Mouse (Mus musculus) heart, adult 2 months (tissue): ENCODE measurements around the gene Mtch2.

Experiments used
- EP300 ChIP-seq: fragments of 200-500 bp; IDR thresholded peaks from 2 replicates; pipeline ENCODE4 v1.6.1; 2011; ENCODE audit warnings: low read depth, low read length, control low read depth; ENCODE audit not compliant: insufficient read depth
- POLR2A ChIP-seq: fragments of 200-500 bp; IDR thresholded peaks from 2 replicates; pipeline ENCODE4 v1.6.1; 2011; ENCODE audit warnings: mild to moderate bottlenecking, low read depth, low read length, control low read depth; ENCODE audit not compliant: insufficient read depth

DNA sequence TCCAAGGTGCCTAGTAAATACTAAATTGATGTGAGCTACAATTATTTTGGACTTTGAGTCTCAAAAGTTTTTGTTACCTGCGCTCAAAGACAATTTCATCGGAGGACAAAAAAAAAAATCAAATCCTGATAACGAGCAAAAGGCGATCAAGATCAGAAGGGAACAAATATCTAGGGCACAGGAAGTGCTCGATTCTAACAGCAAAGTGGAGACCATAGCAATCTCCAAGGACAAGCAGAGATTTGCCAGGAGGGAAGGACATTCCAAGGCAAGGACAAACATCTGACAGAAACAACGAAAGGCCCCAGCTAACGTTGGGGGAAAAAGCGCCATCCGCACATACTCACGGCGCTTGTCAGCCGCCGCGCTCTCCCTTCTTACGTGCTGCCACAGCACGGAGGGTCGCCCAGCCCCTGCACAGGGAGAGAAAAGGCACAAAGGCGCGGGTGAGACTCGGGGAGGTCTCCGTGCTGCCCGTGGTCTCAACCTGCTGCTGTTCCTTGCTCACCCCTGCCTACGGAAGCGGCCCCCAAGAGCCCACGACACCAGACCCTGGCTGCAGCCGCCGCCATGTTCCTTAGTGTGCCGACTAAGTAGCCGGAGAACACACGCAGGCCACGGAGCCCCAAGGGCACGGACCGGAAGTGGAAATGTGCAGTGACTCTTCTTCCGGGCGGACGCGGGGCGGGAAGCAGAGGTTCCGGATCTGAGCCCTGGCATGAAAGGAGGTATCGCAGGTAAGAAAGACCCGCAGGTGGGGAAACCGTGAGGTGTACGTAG lies 57.3 kb downstream of the Mtch2 start, which contains the start of the genes Kbtbd4 and Ndufs3:
- TF ChIP-seq EP300 (peak; percentile 42; the same call in 1 of the 2 replicates), POLR2A (peak; percentile 94)
